Mouse (Mus musculus) T-cell, adult 66 days (primary cell): ENCODE data around the gene F13b. TPM values are rescaled to one million over a fixed set of nuclear protein-coding genes. Genes with fewer than 3 reads are reported as not detected.

Source experiments
- total RNA-seq, 2 experiments: library from RNA; stranded (reverse); gene quantifications; 3 replicates in 1 of 2; 4 replicates in 1 of 2; pipeline ENCODE4 v1.2.4; 2023

F13b gene
- total RNA-seq: not detected

DNA sequence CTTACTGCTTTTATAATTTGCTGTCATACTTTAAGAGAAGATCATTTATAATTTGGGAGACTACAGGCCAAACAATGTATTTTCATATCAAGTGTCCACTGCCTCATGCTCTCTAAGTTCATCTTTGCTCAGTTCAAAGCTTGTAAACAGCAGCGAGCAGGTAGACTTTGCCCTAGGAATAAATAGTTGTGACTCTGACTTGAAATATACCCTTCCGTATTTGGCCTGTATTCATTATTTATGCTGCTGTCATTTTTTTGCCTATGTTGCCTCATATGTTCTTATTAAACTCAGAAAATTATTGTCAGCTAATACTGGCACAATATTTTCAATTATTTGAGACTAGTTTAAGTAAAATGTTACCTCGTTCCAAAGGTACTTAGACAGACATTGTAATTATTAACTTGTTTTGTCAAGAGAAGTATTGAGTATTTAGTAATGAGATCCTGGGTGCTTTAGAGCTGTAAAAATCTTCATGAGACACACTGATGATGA lies at the start of gene F13b:
Gene F13b, plus strand, starts transcription at position 445 of the 495 bp plus-strand sequence.

DNA sequence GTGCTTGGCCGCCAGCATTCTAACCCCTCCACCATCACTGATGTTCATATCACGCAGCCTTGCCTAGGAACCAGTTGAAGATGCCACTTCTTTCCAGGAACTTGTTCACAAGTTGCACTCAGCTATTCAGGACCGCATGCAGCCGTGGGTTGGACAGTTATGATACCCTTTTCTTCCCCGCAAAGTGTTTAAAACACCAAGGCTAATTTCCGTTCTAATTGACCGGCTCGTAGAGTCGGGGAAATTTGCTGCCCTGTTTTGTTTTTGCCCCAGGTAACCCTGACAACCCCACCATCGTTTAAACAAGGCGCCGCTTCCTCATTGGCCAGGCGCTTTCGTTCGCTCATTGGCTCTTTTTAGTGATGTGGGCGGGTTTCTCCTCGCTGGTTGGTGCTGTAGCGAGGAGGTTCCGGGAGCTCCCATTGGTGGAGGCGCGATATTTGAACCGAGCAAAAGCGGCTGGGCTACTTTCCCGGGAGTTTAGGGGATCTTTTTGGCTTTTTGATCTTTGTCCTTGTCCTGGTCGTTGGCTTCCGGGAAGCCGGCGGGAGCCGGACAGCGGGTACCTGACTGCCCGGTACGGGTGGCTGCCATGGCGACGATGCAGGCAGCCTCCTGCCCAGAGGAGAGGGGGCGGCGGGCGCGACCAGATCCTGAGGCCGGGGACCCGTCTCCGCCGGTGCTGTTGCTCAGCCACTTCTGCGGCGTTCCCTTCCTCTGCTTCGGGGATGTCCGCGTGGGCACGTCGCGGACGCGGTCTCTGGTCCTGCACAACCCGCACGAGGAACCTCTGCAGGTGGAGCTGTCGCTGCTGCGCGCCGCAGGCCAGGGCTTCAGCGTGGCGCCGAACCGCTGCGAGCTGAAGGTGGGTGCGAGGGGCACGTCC lies 46.9 kb upstream of the F13b start, which contains the start of gene Aspm:
Gene Aspm, plus strand, starts transcription at position 433 of the 886 bp plus-strand sequence.

DNA sequence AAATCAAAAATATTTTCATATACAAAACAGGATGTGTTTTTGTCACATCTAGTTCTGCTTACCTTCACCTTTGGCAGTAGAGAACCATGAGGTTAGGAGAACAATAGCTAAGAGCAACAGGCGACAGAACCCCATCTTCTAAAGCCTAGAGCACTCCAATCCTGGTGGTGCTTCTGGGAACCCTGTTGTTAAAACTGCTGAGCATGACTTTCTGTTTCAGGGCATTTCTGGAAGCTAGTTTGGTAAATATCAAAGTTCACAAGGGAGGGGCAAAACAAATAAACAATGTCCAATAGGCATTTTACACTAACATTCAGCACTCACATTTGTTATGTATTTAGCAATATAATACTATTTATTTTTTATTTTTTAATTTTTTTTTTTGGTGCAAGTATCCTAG lies 58.5 kb downstream of the F13b start, which contains the start of gene Cfhr1:
Gene Cfhr1, minus strand, starts transcription at position 249 of the 400 bp plus-strand sequence.

Other genes starting within 250 kb of the F13b start
- gene Crb1, start 124.6 kb upstream of the F13b start, total RNA-seq: not detected
- gene Zbtb41, start 79.4 kb upstream of the F13b start, total RNA-seq: 10 to 100 TPM; 23.2 to 24.4 TPM
- gene Aspm, start 46.9 kb upstream of the F13b start, total RNA-seq: 1 to 10 TPM; 1.7 to 4.1 TPM
- not detected for gene Cfhr1, start 58.6 kb downstream of the F13b start, total RNA-seq